Mouse (Mus musculus) brain, embryonic 14.5 days (tissue): Measurements from ENCODE around the gene Myo1d.

Experiments used
- CTCF ChIP-seq: fragments of 200-500 bp; IDR thresholded peaks from 2 replicates; pipeline ENCODE4 v1.5.1; 2012; ENCODE audit warnings: inconsistent platforms, mild to moderate bottlenecking, moderate library complexity, borderline replicate concordance; ENCODE audit not compliant: insufficient read depth, insufficient read length; ENCODE audit errors: extremely low read depth
- POLR2A ChIP-seq: fragments of 200-500 bp; IDR thresholded peaks from 2 replicates; pipeline ENCODE4 v1.6.1; 2012; ENCODE audit warnings: mild to moderate bottlenecking, inconsistent platforms, borderline replicate concordance; ENCODE audit not compliant: poor library complexity, insufficient read depth, insufficient read length, severe bottlenecking; ENCODE audit errors: extremely low read depth

GRCm38 (mm10) chr11:80791677-80792432 lies 12.0 kb upstream of the Myo1d start:
- no peak for TF ChIP-seq POLR2A
- no peak for TF ChIP-seq CTCF
